Mouse (Mus musculus) cerebellum, adult 11-12 months (tissue): ENCODE measurements around the gene Cpsf7.

Experiments used
- DNase-seq: peaks from one replicate; pipeline ENCODE4 v3.0.0; 2022

The Cpsf7 gene

GRCm38 (mm10) chr19:10561558-10562314 is 36.7 kb downstream of the Cpsf7 start:
- DNase-seq, result no peak

- DNase-seq, result no peak
These were observed 37.3 kb downstream of the Cpsf7 start for GRCm38 (mm10) chr19:10562351-10562750.

- DNase-seq, result no peak
These were observed 39.2 kb downstream of the Cpsf7 start for GRCm38 (mm10) chr19:10564278-10564677.

DNA sequence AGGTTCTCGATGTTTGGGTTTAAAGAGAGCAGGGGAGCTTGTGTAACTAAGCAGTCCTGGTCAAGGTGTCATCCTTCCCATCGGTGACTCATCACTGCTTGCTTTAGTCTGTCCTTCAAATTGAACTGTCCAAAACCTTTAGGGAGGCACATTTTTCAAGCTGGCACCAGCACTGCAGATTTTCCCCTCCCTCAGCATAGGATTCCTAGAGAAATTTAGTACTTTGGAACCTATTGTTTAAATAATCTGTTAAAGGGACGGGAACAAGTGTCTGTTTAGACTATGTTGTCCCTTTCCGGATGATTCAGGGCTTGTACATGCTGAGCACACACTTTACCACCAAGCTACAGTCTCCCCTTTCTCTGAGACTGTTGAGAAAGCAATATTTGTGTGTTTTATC is 40.2 kb downstream of the Cpsf7 start:
- DNase-seq, result no peak

DNA sequence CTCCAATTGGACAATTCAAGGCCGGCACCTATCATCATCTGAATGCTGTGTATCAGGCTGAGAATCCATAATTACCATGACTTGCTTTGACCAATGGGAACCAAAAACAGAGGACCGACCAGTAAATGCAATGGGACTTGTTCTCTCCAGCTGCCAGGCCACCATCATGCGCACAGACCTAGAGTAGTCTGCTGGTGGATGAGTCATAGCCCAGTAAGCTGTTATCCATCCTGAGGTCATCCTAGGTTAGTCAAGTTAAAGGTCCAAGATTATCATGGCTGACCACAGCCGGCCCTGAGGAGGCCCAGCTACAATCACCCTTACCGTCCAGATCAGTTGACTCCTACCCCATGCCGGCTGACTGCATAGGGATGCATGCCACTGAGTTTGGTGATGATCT is 44.6 kb downstream of the Cpsf7 start:
- DNase-seq, result no peak

- peak; percentile 89 for DNase-seq
These were observed 51.9 kb downstream of the Cpsf7 start, which contains the start of the genes Cyb561a3 and Tmem138 for GRCm38 (mm10) chr19:10576690-10577561. Gene Cyb561a3, plus strand, starts transcription at chr19:10577172. Gene Tmem138, minus strand, starts transcription at chr19:10577362.

DNA sequence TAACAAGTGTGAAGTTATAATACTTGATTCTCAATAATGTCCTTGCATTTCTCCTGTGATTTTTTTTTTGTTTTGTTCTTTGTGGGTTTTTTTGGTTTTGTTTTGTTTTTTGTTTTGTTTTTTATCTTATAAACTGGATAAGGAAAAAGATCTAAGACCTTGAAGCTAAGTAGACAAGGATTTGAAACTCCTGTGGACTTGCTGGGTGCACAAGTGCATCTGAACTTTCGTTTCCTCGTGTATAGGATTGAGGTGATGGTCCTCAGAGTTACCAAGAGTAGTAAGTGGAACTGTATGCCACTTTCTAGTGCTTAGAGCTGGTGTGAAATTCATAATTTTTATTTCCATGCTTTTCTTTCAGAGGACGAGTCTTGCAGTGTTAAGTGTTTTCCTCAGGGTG is 55.0 kb downstream of the Cpsf7 start:
- no peak for DNase-seq

DNA sequence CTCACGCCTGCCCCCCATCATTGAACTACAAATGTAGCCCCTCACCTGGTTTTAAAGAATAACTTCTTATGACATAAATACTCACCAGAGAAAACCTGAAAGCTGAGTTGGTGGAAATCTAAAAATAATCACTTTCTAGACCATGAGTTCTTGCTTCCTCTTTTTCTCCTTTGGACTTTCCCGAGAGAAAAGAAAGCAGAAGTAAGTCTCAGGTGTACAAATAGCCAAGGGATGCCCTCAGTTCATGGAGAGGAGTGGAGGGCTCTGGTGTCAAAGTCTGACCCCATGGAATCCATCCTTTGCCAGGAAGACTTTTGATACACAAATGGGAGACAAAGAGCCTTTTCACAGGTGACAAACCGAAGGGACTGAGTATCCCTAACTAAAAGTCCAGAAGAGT is 55.7 kb downstream of the Cpsf7 start:
- DNase-seq, result no peak

GRCm38 (mm10) chr19:10581984-10582383 is 56.9 kb downstream of the Cpsf7 start:
- no peak for DNase-seq

DNA sequence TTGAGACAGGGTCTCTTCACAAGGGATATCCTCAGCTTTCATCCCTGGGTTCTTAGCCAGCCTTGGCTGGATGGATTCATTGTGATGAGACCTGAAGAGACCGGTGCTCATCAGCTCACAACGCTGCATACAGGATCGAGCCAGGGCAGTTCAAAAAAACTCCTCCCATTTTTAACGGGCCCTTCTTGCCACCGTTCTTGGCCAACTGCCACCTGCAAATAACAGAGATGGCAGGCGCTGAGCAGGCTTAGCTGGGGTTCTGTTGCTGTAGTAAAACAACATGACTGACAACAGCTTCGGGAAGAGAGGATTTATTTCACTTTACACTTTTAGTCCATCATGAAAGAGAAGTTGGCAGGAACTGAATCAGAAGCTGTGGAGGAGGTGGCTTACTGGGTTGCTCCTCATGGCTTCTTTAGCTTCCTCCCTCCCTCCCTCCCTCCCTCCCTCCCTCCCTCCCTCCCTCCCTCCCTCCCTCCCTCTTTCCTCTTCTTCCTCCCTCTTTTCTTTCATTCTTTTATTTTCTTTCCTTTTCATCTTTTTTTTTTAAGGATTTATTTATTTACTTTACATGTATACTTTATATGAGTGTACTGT is 58.6 kb downstream of the Cpsf7 start:
- DNase-seq, result no peak

DNA sequence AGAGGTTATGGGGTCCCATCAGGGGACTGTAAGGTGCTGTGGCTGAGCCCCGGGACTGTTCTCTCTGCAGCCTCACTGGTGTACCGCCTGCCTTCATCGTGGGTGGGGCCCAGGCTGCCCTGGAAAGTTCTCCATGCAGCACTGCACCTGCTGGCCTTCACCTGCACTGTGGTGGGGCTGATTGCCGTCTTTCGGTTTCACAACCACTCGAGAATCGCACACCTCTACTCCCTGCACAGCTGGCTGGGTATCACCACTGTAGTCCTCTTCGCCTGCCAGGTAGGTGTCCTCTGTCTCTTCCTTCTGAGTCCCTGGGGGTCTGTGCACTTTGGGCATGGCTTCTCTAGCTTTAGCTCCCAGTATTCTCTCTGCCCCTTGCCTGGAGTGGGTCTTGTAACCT is 60.0 kb downstream of the Cpsf7 start:
- DNase-seq, result no peak

- DNase-seq, result no peak
These were observed 62.2 kb downstream of the Cpsf7 start for GRCm38 (mm10) chr19:10587231-10587630.

DNA sequence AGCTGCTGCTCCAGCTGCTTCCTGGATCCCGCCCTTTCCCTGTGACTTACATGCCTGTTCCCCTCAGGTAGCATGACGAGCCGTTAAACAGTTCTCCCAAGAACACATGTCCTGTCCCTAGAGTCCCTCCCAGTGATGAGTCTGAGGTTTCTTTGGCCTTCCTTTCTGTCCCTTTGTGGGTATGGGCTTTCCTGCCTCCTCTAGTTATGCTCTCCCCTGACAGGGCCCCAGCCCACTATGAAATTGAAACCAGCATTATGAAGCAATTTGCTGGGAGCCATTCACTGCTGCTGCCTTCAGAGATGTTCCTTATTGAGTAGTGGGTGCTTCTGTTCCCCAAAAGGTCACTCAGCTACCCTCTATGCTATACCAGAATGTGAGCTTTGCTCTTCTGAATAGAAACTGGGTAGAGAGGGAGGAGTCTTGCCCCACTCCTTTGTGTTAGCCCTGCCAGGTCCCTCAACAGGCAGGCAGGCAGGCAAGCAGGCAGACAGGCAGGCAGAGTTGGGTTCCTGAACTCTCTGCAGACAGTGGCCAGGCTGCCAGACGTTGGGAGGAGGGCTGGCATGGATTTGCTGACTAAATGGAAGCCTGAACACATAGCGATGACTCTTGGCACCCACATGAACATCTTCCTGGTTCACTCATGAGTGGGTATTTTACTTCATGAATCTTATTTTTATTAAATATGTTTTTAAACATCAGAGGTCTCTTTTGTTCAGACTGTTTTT is 64.2 kb downstream of the Cpsf7 start:
- no peak for DNase-seq

GRCm38 (mm10) chr19:10590301-10590700 is 65.2 kb downstream of the Cpsf7 start:
- DNase-seq, result no peak

- DNase-seq, result no peak
These were observed 66.8 kb downstream of the Cpsf7 start for GRCm38 (mm10) chr19:10591659-10592377.
